Mouse (Mus musculus) MEL (cell line): ENCODE data around the gene Itpka. TPM values are rescaled to one million over a fixed set of nuclear protein-coding genes. Genes with fewer than 3 reads are reported as not detected.

Source experiments
- DNase-seq: peaks from one replicate; pipeline ENCODE4 v3.0.0; 2011; ENCODE audit warnings: low read depth, low spot score
- H3K27ac ChIP-seq: 2 replicates; pipeline ENCODE4 v1.5.1; 2012; ENCODE audit warnings: low read depth, mild to moderate bottlenecking, control low read depth, low read length, moderate library complexity; ENCODE audit not compliant: control insufficient read depth
- H3K27me3 ChIP-seq, 2 experiments: fragments of 150-350 bp in 1 of 2; sonication (generic) in 1 of 2; 2 replicates each; pipeline ENCODE4 v1.6.1; 2012; ENCODE audit warnings: low read length in 2 of 2, mild to moderate bottlenecking in 2 of 2, improper control_type of control experiment in 1 of 2, moderate library complexity in 1 of 2; ENCODE audit not compliant: insufficient read depth in 2 of 2, control insufficient read depth in 1 of 2
- H3K36me3 ChIP-seq, 2 experiments: 2 replicates each; pipeline ENCODE4 v1.6.1; 2012 to 2014; ENCODE audit warnings: low read length in 2 of 2, improper control_type of control experiment in 1 of 2, inconsistent platforms in 1 of 2, mild to moderate bottlenecking in 1 of 2; ENCODE audit not compliant: insufficient read depth in 2 of 2, control insufficient read depth in 1 of 2
- H3K4me1 ChIP-seq, 2 experiments: fragments of 150-350 bp in 1 of 2; sonication (generic) in 1 of 2; 2 replicates each; pipeline ENCODE4 v1.6.1; 2012; ENCODE audit warnings: low read length in 2 of 2, improper control_type of control experiment in 1 of 2, mild to moderate bottlenecking in 1 of 2; ENCODE audit not compliant: insufficient read depth in 2 of 2, control insufficient read depth in 1 of 2
- H3K4me3 ChIP-seq, 2 experiments: fragments of 150-350 bp in 1 of 2; sonication (generic) in 1 of 2; 2 replicates each; pipeline ENCODE4 v1.5.1; 2012; ENCODE audit warnings: low read depth in 2 of 2, low read length in 2 of 2, mild to moderate bottlenecking in 2 of 2, moderate library complexity in 2 of 2, control low read depth in 1 of 2, improper control_type of control experiment in 1 of 2; ENCODE audit not compliant: control insufficient read depth in 1 of 2, insufficient read depth in 1 of 2
- H3K79me2 ChIP-seq: 2 replicates; pipeline ENCODE4 v1.6.1; 2012; ENCODE audit warnings: mild to moderate bottlenecking, low read length, moderate library complexity; ENCODE audit not compliant: control insufficient read depth, poor library complexity, insufficient read depth
- H3K9ac ChIP-seq: 2 replicates; pipeline ENCODE4 v1.6.1; 2012; ENCODE audit warnings: low read depth, mild to moderate bottlenecking, control low read depth, low read length, moderate library complexity; ENCODE audit not compliant: control insufficient read depth, poor library complexity, severe bottlenecking
- H3K9me3 ChIP-seq: fragments of 150-350 bp; sonication (generic); replicated peaks from 2 replicates; pipeline ENCODE4 v1.6.1; 2012; ENCODE audit warnings: mild to moderate bottlenecking, low read length, improper control_type of control experiment, moderate library complexity; ENCODE audit not compliant: insufficient read depth
- CHD1 ChIP-seq: IDR thresholded peaks from 2 replicates; pipeline ENCODE4 v1.6.1; 2012; ENCODE audit warnings: low read depth, mild to moderate bottlenecking, inconsistent platforms, low read length, improper control_type of control experiment
- CHD2 ChIP-seq: IDR thresholded peaks from 2 replicates; pipeline ENCODE4 v1.6.1; 2011; ENCODE audit warnings: low read length, improper control_type of control experiment
- CTCF ChIP-seq, 3 experiments: IDR thresholded peaks in 2 of 3; conservative IDR thresholded peaks in 1 of 3; 2 replicates each; pipeline ENCODE4 v1.5.1; 2011 to 2012; ENCODE audit warnings: low read length in 3 of 3, low read depth in 2 of 3, mild to moderate bottlenecking in 2 of 3, improper control_type of control experiment in 1 of 3, inconsistent platforms in 1 of 3, mixed read lengths in 1 of 3, moderate library complexity in 1 of 3; ENCODE audit not compliant: control insufficient read depth in 1 of 3, insufficient read depth in 1 of 3, poor library complexity in 1 of 3, severe bottlenecking in 1 of 3
- E2F4 ChIP-seq: IDR thresholded peaks from 2 replicates; pipeline ENCODE4 v1.6.1; 2011; ENCODE audit warnings: low read depth, low read length, improper control_type of control experiment, borderline replicate concordance
- EP300 ChIP-seq, 2 experiments: IDR thresholded peaks; 2 replicates each; pipeline ENCODE4 v1.6.1; 2011; ENCODE audit warnings: improper control_type of control experiment in 2 of 2, low read length in 2 of 2, low read depth in 1 of 2, mild to moderate bottlenecking in 1 of 2
- GABPA ChIP-seq: IDR thresholded peaks from 2 replicates; pipeline ENCODE4 v1.6.1; 2012; ENCODE audit warnings: low read depth, mild to moderate bottlenecking, inconsistent platforms, low read length, improper control_type of control experiment, moderate library complexity
- GATA1 ChIP-seq: IDR thresholded peaks from 2 replicates; pipeline ENCODE4 v1.6.1; 2011; ENCODE audit warnings: low read depth, low read length, improper control_type of control experiment
- JUND ChIP-seq: IDR thresholded peaks from 2 replicates; pipeline ENCODE4 v1.6.1; 2011; ENCODE audit warnings: low read depth, mild to moderate bottlenecking, improper control_type of control experiment, low read length
- MAX ChIP-seq: IDR thresholded peaks from 2 replicates; pipeline ENCODE4 v1.6.1; 2011; ENCODE audit warnings: low read length, improper control_type of control experiment
- MYC ChIP-seq: IDR thresholded peaks from 2 replicates; pipeline ENCODE4 v1.6.1; 2011; ENCODE audit warnings: low read depth, mild to moderate bottlenecking, low read length, improper control_type of control experiment, moderate library complexity
- NRF1 ChIP-seq: IDR thresholded peaks from 2 replicates; pipeline ENCODE4 v1.6.1; 2014; ENCODE audit warnings: low read depth, mild to moderate bottlenecking, inconsistent platforms, low read length, improper control_type of control experiment, moderate library complexity; ENCODE audit not compliant: poor library complexity, insufficient read depth, severe bottlenecking
- RAD21 ChIP-seq: IDR thresholded peaks from 2 replicates; pipeline ENCODE4 v1.6.1; 2011; ENCODE audit warnings: mild to moderate bottlenecking, low read depth, low read length, improper control_type of control experiment
- RCOR1 ChIP-seq: IDR thresholded peaks from 2 replicates; pipeline ENCODE4 v1.6.1; 2012; ENCODE audit warnings: low read depth, mild to moderate bottlenecking, inconsistent platforms, low read length, improper control_type of control experiment
- SIN3A ChIP-seq: IDR thresholded peaks from 2 replicates; pipeline ENCODE4 v1.6.1; 2012; ENCODE audit warnings: low read length, improper control_type of control experiment, inconsistent platforms
- SMC3 ChIP-seq: IDR thresholded peaks from 2 replicates; pipeline ENCODE4 v1.6.1; 2011; ENCODE audit warnings: low read depth, low read length, improper control_type of control experiment
- TCF12 ChIP-seq: IDR thresholded peaks from 2 replicates; pipeline ENCODE4 v1.6.1; 2014; ENCODE audit warnings: low read depth, mild to moderate bottlenecking, inconsistent platforms, low read length, improper control_type of control experiment, moderate library complexity
- UBTF ChIP-seq: IDR thresholded peaks from 2 replicates; pipeline ENCODE4 v1.6.1; 2012; ENCODE audit warnings: low read depth, mild to moderate bottlenecking, inconsistent platforms, low read length, improper control_type of control experiment, moderate library complexity, borderline replicate concordance; ENCODE audit not compliant: insufficient read depth
- USF1 ChIP-seq: IDR thresholded peaks from 2 replicates; pipeline ENCODE4 v1.6.1; 2014; ENCODE audit warnings: low read depth, mild to moderate bottlenecking, inconsistent platforms, low read length, improper control_type of control experiment, moderate library complexity
- USF2 ChIP-seq, 2 experiments: IDR thresholded peaks; 2 replicates each; pipeline ENCODE4 v1.6.1; 2011 to 2012; ENCODE audit warnings: improper control_type of control experiment in 2 of 2, low read length in 2 of 2, borderline replicate concordance in 1 of 2, inconsistent platforms in 1 of 2, low read depth in 1 of 2, mild to moderate bottlenecking in 1 of 2; ENCODE audit not compliant: insufficient read depth in 1 of 2
- polyA plus RNA-seq, 2 experiments: library from polyadenylated mRNA; stranded (reverse) in 1 of 2; unstranded in 1 of 2; fragments of >175 nt in 1 of 2; fragments of >200 nt in 1 of 2; gene quantifications; 2 replicates each; pipeline versions ENCODE4 v1.2.1 to v1.2.4; 2012; ENCODE audit warnings: low replicate concordance in 2 of 2, low read depth in 1 of 2; ENCODE audit not compliant: insufficient read length in 2 of 2, insufficient read depth in 1 of 2, missing spikeins in 1 of 2
- total RNA-seq: library from RNA; depleted of rRNA; stranded (reverse); fragments of 300-350 nt; gene quantifications from 2 replicates; pipeline ENCODE4 v1.2.3, GENCODE M21; 2012

Gene Itpka
- total and polyA plus RNA-seq, 3 experiments, result 2.1 to 3.1 TPM; not detected in 1

DNA sequence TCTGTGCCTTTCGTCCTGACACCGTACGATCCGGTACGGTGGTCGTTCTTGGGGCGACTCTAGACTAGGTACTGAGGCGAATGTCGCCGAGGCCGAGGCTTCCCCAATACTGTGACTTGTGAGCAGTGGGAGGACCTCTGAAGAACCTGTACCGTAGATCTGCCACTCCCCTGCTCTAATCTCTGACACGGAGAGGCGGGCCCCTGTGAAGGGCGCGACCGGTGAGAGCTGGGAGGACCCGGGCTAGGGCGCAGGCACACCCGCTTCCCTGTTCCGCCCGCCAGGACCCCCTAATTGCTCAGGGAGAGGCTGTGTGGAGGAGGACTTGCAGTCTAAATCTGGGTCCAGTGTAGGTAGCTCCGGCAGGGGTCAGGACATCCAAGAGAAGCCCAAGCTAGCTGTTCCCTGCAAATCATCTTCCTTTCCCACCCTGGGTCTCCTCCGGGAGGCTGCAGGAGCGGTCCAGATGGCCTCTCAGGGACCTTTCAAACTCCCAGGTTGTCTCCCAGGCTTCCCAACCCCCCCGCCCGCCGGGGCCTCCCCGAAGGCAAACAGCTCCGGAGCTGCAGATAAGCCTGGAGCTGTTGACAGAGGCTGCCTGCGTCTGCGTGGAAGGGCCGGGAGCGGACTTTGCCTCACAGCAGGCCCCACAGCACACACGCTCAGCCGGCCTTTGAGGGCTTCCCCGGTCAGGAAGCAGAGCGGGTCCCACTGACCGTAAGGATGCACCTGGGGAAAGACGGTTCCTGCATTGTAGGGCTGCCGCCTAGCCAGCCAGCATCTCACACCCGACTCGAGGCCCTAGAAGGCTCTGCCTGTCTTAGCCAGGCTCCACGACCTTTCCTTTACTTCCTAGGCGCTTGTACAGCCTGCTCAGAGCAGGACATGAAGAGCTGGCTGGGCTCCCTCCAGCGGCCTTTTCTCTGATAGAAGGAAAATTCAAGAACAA, 2.3 kb downstream of the Itpka start:
- peaks cover 0 to 3% of the 10 kb centered on the region in 2 experiments; a peak in 1 of 4 replicates for H3K4me1 ChIP-seq
- H3K4me3 ChIP-seq, result no peak overlapping the region
- H3K36me3 ChIP-seq, result no peaks in the 10 kb centered on the region; a peak in 1 of 4 replicates
- no peaks in the 10 kb centered on the region for H3K27me3 ChIP-seq
- no peaks in the 10 kb centered on the region for H3K9me3 ChIP-seq
- DNase-seq, result no peak
- TF ChIP-seq CHD1, result no peak
- no peak for TF ChIP-seq EP300 (IDR thresholded peaks at IDR 0.05; ENCODE audit: low read depth in 1 of 2, low read length in 2 of 2)
- TF ChIP-seq USF2 (IDR thresholded peaks at IDR 0.05; ENCODE audit: borderline replicate concordance in 1 of 2, insufficient read depth in 1 of 2, low read depth in 1 of 2, low read length in 2 of 2), result no peak
- TF ChIP-seq MAX, result no peak
- no peak for TF ChIP-seq JUND
- no peak for TF ChIP-seq E2F4
- TF ChIP-seq USF1, result no peak
- no peak for TF ChIP-seq MYC
- TF ChIP-seq GATA1, result no peak
- TF ChIP-seq SIN3A, result no peak
- no peak for TF ChIP-seq RCOR1
- no peak for TF ChIP-seq TCF12
- no peak for TF ChIP-seq SMC3
- TF ChIP-seq UBTF, result no peak
- TF ChIP-seq NRF1, result no peak
- TF ChIP-seq CHD2, result no peak
- no peak overlapping the region for H3K9ac ChIP-seq
- no peak overlapping the region for H3K27ac ChIP-seq
- peaks cover 3% of the 10 kb centered on the region; the same call in 1 of the 2 replicates for H3K79me2 ChIP-seq

DNA sequence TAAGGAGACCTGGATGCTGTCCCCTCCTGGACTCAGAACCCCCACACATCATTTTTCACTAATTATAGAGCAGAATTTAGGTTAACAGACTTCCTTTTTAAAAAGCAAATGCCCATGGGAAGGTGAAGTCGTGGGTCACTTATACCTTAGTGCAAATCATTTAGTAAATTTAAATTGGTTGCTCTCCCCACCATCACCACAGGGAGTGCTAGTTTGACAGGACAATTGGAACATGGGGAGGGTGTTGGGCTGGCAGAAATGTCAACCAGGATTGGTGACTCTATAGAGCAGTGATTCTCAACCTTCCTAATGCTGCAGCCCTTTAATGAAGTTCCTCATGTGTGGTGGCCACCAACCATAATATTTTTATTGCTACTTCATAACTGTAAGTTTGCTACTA, 3.1 kb downstream of the Itpka start:
- Histone ChIP-seq H3K79me2 (peaks cover 3% of the 10 kb centered on the region; the same call in 1 of the 2 replicates), H3K9me3 (no peaks in the 10 kb centered on the region), H3K9ac (no peak overlapping the region), H3K27me3 (no peaks in the 10 kb centered on the region), H3K4me1 (peaks cover 0 to 3% of the 10 kb centered on the region in 2 experiments; a peak in 1 of 4 replicates), H3K4me3 (no peak overlapping the region), H3K36me3 (no peaks in the 10 kb centered on the region; a peak in 1 of 4 replicates), H3K27ac (no peak overlapping the region)
- peak; percentile 50 for DNase-seq
- peak; percentile 17; the same call in 1 of the 2 replicates for TF ChIP-seq SMC3
- peak in 2 of 3 experiments; percentile 31 to 55; a peak in 4 of 6 replicates for TF ChIP-seq CTCF (IDR thresholded peaks at IDR 0.05 in 2 of 3, conservative IDR thresholded peaks at IDR 0.05 in 1 of 3; ENCODE audit: control insufficient read depth in 1 of 3, insufficient read depth in 1 of 3, low read depth in 2 of 3, low read length in 3 of 3, poor library complexity in 1 of 3, severe bottlenecking in 1 of 3)
- no peak for TF ChIP-seq GABPA
- peak; percentile 22 for TF ChIP-seq RAD21
